Mouse (Mus musculus) limb, embryonic 10.5 days (tissue): ENCODE data around the gene Tm4sf5. TPM values are rescaled to one million over a fixed set of nuclear protein-coding genes. Genes with fewer than 3 reads are reported as not detected.
"Not testable (repeated sequence)": the region's sequence is repeated elsewhere in the genome, so short reads cannot be mapped to it uniquely, and the experiment has no call there.

ENCODE experiments used
- DNase-seq: peaks from one replicate; pipeline ENCODE4 v3.0.0-alpha.2; 2017; ENCODE audit warnings: low spot score
- H3K27ac ChIP-seq: fragments of 300-500 bp; sonication (generic); 2 replicates; pipeline ENCODE4 v1.5.1; 2016; ENCODE audit warnings: mild to moderate bottlenecking
- H3K27me3 ChIP-seq: fragments of 300-500 bp; sonication (generic); 2 replicates; pipeline ENCODE4 v1.6.1; 2016; ENCODE audit warnings: low read depth, mild to moderate bottlenecking; ENCODE audit not compliant: poor library complexity, severe bottlenecking
- H3K36me3 ChIP-seq: fragments of 300-500 bp; sonication (generic); 2 replicates; pipeline ENCODE4 v1.6.1; 2016; ENCODE audit warnings: mild to moderate bottlenecking, moderate library complexity
- H3K4me1 ChIP-seq: fragments of 300-500 bp; sonication (generic); 2 replicates; pipeline ENCODE4 v1.6.1; 2016
- H3K4me3 ChIP-seq: fragments of 300-500 bp; sonication (generic); 2 replicates; pipeline ENCODE4 v1.5.1; 2016; ENCODE audit warnings: mild to moderate bottlenecking, moderate library complexity
- H3K9me3 ChIP-seq: fragments of 300-500 bp; sonication (generic); replicated peaks from 2 replicates; pipeline ENCODE4 v1.6.1; 2016; ENCODE audit warnings: mild to moderate bottlenecking
- WGBS: fragments of 180-500 bp; shearing (Covaris S2); methylation state at CpG from one replicate; pipeline ENCODE4 v1.1.7; 2016; 5-methylcytosine and 5-hydroxymethylcytosine counted together
- polyA plus RNA-seq: library from polyadenylated mRNA; unstranded; fragments of >200 nt; fragmentation: Nextera tagmentation; extraction: Ambion mirVana; gene quantifications from 2 replicates; pipeline ENCODE4 v1.2.1, GENCODE M21; 2016

Tm4sf5 gene
- polyA plus RNA-seq, 1 experiment from 2014 or later: 1.2 TPM

DNA sequence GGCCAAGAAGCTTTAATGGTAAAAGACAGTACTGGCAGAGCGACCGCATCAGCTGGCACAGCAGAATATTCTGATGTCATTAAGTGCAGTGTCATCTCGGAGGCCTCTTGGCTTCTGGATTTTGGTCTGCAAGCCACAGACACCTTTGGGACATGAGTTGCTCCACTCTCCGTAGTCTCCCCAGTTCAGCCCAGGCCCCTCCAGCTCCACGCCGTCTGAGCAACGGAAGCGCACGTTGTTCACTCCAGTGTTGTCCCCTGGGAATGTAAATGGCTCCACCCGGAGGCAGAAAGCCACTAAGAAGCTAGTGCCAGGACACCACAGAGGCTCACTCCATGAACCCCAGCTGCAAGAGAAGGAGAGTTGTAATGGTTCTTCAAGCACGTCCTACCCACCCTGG lies 8.5 kb downstream of the Tm4sf5 start:
- WGBS: 69% methylated on average over 11 of the region's 11 CpGs
- peaks cover 17% of the 10 kb centered on the region for H3K4me1 ChIP-seq
- H3K4me3 ChIP-seq: no peak overlapping the region
- no peak overlapping the region for H3K27ac ChIP-seq
- H3K36me3 ChIP-seq: no peaks in the 10 kb centered on the region
- H3K9me3 ChIP-seq: no peaks in the 10 kb centered on the region
- H3K27me3 ChIP-seq: peaks cover 17% of the 10 kb centered on the region; the same call in 1 of the 2 replicates
- DNase-seq: no peak

DNA sequence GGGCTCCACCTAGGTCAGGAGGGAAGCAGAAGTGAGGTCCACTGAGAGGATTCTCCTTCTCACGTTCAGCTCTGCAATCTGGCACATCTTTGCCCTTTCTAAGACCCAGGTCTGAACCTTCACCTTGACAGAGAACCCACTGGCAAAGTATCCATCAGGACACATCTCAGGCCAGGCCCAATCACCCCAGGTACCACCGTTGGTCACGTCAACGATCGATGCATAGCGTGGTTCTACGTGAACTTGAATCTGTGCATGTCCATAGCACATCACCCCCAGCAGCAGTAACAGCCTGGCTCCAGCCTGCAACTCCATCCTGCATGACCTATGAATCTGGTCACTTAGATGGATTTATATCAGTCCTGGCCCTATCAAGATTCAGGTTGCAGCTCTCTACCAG lies 9.2 kb downstream of the Tm4sf5 start, which contains the start of gene Vmo1:
Gene Vmo1 (minus strand): TSS at position 329 of the 400 bp plus-strand sequence.
- no peak within 1 kb of the TSS for H3K27ac ChIP-seq
- H3K4me1 ChIP-seq: peaks cover 19% of the 10 kb centered on the region
- 92% methylated on average over 7 of the region's 7 CpGs for whole genome bisulfite sequencing
- DNase-seq: no peak
- no peak within 1 kb of the TSS for H3K4me3 ChIP-seq
- no peaks in the 10 kb centered on the region for H3K36me3 ChIP-seq
- no peaks in the 10 kb centered on the region for H3K9me3 ChIP-seq
- peaks cover 15% of the 10 kb centered on the region for H3K27me3 ChIP-seq

DNA sequence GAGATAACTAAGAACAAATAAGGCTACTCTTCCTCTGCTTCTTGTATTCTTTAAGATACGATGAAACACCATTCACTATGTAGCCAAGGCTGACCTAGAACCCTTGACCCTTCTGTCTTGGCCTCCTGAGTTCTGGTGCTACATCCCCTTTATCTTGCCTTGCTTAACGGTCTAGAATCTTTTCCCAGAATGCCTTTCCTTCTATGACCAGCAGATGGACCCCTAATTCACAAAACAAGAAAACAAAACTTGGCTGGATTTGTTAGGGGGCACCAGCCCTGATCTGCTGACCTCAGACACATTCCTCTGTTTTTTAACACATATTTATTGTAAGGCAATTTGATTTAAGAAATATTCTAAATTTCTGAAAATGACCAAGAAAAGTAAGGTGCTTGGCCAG lies 11.3 kb downstream of the Tm4sf5 start:
- Histone ChIP-seq H3K36me3 (no peaks in the 10 kb centered on the region), H3K27me3 (peaks cover 16% of the 10 kb centered on the region), H3K9me3 (no peaks in the 10 kb centered on the region), H3K4me3 (no peak overlapping the region), H3K4me1 (peaks cover 16% of the 10 kb centered on the region), H3K27ac (no peak overlapping the region)
- WGBS: 37% methylated on average over 2 of the region's 2 CpGs
- no peak for DNase-seq

DNA sequence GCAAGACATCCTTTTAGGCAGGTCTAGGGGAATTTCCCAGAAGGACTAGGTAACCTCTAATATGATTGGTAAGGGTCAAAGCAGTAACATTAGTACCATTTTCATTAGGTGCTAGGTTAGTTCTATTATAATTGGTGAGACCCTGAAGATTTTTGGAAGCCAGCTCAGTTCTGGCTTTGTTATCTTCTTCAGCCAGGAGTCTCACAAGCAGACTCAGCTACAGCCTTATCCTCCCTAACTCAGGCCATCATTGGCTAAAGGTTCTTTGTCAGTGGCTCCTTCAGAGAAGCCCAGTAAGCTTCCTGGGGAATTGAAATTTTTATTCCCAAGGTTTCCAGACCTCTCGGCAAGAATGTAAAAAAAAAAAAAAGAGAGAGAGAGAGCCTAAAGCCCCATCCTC lies 13.4 kb downstream of the Tm4sf5 start:
- Histone ChIP-seq H3K4me3 (no peak overlapping the region), H3K27me3 (peaks cover 16% of the 10 kb centered on the region), H3K4me1 (peaks cover 15% of the 10 kb centered on the region), H3K27ac (no peak overlapping the region), H3K9me3 (no peaks in the 10 kb centered on the region), H3K36me3 (no peaks in the 10 kb centered on the region)
- 77% methylated on average over 1 of the region's 1 CpGs for WGBS
- DNase-seq: no peak

DNA sequence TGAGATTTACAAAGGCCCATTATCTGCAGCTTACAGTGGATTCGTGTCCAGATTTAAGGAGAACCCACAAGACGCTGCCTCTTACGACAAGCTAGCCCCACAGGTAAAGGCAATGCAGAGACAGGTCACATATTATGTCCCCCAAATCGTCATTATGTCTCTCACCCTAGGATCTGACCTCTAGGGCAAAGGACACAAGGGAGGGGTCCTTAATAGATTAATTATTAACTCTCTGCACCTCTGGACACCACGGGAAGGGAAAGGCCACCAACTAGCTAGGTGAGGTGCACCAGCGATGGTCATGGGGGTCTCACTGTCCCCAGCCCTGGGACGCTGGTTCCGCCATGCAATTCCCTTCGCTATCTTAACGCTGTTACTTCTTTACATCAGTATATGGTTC lies 13.9 kb downstream of the Tm4sf5 start, which contains the start of gene Gltpd2:
Gene Gltpd2 (plus strand): TSS at position 274 of the 400 bp plus-strand sequence.
- H3K27ac ChIP-seq: peak within 1 kb of the TSS; percentile 82
- no peaks in the 10 kb centered on the region for H3K36me3 ChIP-seq
- WGBS: 81% methylated on average over 10 of the region's 10 CpGs
- peak within 1 kb of the TSS; percentile 51 for H3K4me3 ChIP-seq
- peaks cover 16% of the 10 kb centered on the region for H3K27me3 ChIP-seq
- no peaks in the 10 kb centered on the region for H3K9me3 ChIP-seq
- H3K4me1 ChIP-seq: peaks cover 15% of the 10 kb centered on the region
- DNase-seq: no peak

DNA sequence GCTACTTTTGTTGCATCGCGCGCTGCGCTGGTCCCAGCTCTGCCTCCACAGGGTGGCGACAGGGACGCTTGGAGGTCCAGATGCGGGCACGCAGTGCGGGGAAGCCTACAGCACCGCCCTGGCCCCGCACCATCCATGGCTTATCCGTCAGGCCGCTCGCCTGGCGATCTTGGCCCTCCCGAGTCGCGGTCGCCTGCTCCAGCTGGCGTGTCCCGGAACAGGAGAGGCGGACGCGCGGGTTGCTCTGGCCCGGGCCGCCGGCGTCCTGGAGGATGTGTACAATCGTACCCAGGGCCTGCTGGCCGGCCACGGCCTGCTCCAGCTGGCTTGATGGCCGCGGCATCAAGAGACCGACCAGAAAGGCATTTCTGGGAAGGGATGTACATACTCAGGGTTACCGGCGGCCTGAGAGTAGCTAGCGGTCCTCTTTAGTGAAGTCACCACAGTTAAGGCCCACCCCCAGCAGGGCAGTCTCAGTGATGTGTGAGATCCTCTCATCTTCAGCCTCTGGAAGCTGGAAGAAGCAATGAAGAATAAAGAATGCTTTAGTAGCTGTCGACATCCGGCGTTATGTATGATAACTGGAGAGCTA lies 15.2 kb downstream of the Tm4sf5 start:
- no peaks in the 10 kb centered on the region for H3K36me3 ChIP-seq
- H3K27me3 ChIP-seq: peaks cover 16% of the 10 kb centered on the region
- H3K4me3 ChIP-seq: peak overlapping the region; percentile 51
- peak; percentile 74 for DNase-seq
- H3K4me1 ChIP-seq: peaks cover 15% of the 10 kb centered on the region
- WGBS: 11% methylated on average over 41 of the region's 41 CpGs
- no peaks in the 10 kb centered on the region for H3K9me3 ChIP-seq
- peak overlapping the region; percentile 82 for H3K27ac ChIP-seq

DNA sequence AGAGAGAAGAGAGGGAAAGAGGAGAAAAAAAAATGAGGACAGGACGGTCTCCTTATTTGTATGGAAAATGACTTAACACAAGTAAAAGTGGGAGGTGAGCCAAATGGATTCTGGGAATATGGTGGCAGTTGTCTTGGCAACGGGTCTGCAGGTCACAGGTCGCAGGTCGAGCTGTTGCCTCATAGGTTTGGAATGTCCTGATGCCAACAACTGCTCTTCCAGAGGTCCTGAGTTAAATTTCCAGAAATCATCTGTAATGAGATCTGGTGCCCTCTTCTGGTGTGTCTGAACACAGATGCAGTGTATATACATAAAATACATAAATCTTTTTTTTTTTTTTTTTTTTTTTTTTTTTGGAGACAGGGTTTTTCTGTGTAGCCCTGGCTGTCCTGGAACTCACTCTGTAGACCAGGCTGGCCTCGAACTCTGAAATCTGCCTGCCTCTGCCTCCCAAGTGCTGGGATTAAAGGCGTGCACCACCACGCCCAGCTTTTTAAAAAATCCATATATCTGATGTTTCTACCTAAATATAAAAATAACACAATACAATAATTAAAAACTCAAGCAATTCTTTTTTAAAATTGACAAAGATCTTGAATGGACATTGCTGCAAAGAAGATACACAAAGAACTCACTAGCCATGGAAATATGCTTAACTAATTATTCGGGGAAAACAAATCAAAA lies 18.4 kb downstream of the Tm4sf5 start:
- H3K9me3 ChIP-seq, H3K4me3 ChIP-seq, H3K27ac ChIP-seq: not testable (repeated sequence)
- H3K4me1 ChIP-seq: peaks cover 25% of the 10 kb centered on the region
- H3K27me3 ChIP-seq: peaks cover 16% of the 10 kb centered on the region
- DNase-seq: peak; percentile 45
- peaks cover 27% of the 10 kb centered on the region for H3K36me3 ChIP-seq
- WGBS: 90% methylated on average over 8 of the region's 8 CpGs

DNA sequence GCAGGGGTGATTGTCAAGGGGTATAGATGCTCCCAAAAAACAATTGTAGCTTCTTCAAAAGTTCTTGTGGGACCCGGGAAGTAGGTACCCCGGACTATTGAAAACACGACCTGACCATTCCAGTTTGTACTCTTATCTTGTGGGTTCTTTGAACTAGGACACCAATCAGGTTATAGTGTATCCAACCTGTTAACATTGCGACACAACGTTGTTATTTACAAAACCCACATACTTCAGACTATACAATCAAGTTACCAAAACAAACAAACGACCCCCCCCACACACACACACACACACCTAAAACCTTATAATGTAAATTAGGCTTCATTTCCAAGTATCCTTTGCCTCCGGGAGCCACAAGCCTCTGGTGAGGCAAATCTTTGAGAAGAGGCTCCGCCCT lies 19.7 kb downstream of the Tm4sf5 start:
- H3K27me3 ChIP-seq: peaks cover 9% of the 10 kb centered on the region
- H3K9me3 ChIP-seq: no peaks in the 10 kb centered on the region
- H3K36me3 ChIP-seq: peaks cover 39% of the 10 kb centered on the region
- no peak for DNase-seq
- peak overlapping the region; percentile 61; the same call in 1 of the 2 replicates for H3K27ac ChIP-seq
- 12% methylated on average over 8 of the region's 8 CpGs for WGBS
- H3K4me1 ChIP-seq: peaks cover 17% of the 10 kb centered on the region
- H3K4me3 ChIP-seq: peak overlapping the region; percentile 81

DNA sequence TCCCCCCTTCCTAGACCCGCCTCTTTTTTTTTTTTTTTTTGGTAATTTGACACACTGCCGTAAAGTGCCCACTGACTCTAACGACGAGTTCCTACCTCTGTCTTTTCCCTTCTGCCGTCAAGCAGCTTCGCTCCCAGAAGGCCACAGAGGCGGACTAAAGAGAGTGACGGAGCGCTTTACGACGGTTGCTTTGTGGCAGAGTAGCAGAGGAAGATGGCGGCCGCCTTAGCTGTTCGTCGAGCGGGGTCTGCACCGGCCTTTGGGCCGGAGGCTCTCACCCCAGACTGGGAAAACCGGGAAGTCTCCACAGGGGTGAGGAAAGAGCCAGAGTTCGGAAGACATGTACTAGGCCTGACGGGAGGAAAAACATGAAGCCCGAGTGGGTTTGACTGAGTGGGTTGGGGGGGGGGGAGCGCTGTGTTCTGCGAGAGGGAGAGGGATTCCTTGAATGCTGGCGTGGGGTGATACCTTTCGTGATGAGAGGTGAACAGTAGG lies 20.2 kb downstream of the Tm4sf5 start, which contains the start of gene Psmb6:
Gene Psmb6 (plus strand): TSS at position 184 of the 495 bp plus-strand sequence.
- H3K4me1 ChIP-seq: peaks cover 12% of the 10 kb centered on the region
- peak within 1 kb of the TSS; percentile 81 for H3K4me3 ChIP-seq
- peaks cover 4% of the 10 kb centered on the region; the same call in 1 of the 2 replicates for H3K27me3 ChIP-seq
- peak; percentile 89 for DNase-seq
- peaks cover 40% of the 10 kb centered on the region for H3K36me3 ChIP-seq
- WGBS: under 1% methylated on average over 26 of the region's 26 CpGs
- H3K9me3 ChIP-seq: no peaks in the 10 kb centered on the region
- peak within 1 kb of the TSS; percentile 88 for H3K27ac ChIP-seq

DNA sequence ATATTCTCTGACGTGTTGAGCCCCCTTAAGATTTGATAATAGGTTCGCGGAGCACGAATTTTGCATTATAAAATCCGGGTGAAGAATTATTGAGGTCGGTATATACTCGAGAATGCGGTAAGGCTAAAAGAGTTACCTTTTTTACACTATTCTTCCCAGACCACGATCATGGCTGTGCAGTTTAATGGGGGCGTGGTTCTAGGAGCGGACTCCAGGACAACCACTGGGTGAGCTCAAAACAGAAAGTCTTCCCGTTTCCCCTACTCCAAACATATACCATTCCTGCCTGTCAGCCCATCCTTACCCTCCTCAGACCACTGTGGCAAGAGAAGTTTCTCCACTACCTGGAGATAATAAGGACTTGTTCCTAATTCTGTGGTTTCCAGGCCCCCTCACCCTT lies 20.7 kb downstream of the Tm4sf5 start:
- Histone ChIP-seq H3K27ac (peak overlapping the region; percentile 88), H3K27me3 (0 out of 2 replicates have a peak, but pooled peaks cover 2% of the 10 kb centered on the region), H3K4me1 (peaks cover 10% of the 10 kb centered on the region), H3K36me3 (peaks cover 40% of the 10 kb centered on the region), H3K9me3 (no peaks in the 10 kb centered on the region), H3K4me3 (peak overlapping the region; percentile 81)
- WGBS: 3% methylated on average over 12 of the region's 12 CpGs
- no peak for DNase-seq

DNA sequence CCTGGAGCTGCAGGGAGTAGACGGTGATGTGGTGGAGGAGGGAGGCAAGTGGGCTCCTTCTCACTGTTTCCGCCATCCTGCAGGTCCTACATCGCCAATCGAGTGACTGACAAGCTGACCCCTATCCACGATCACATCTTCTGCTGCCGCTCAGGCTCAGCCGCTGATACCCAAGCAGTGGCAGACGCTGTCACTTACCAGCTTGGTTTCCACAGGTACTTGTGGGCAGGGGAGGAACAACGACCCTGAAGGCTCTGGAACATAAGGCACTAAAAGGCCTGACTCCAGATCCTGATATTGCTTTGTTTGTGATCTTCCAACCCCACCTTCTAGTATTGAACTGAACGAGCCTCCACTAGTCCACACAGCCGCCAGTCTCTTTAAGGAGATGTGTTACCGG lies 21.2 kb downstream of the Tm4sf5 start:
- WGBS: 93% methylated on average over 12 of the region's 12 CpGs
- H3K4me1 ChIP-seq: peaks cover 10% of the 10 kb centered on the region
- no peaks in the 10 kb centered on the region for H3K27me3 ChIP-seq
- H3K36me3 ChIP-seq: peaks cover 40% of the 10 kb centered on the region
- DNase-seq: no peak
- H3K27ac ChIP-seq: no peak overlapping the region; the same call in 1 of the 2 replicates
- H3K4me3 ChIP-seq: peak overlapping the region; percentile 81
- H3K9me3 ChIP-seq: no peaks in the 10 kb centered on the region

DNA sequence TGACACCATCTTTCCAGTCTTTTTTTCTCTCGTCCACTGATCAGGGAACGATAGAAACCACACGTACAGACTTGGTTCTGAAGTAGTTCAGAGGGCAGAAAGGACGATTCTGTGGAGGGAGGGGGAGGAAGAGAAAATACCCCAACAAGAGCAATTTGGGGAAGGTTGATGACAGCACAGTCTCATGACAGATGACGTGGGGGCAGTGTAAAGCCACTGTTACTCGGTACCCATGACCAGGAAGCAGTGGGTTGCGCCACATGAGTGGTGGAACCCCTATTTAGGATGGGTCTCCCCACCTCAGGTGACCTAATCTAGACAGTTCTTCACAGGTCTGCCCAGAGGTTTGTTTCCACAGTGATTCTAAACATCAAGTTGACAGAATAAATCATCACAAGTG lies 23.6 kb downstream of the Tm4sf5 start:
- 84% methylated on average over 7 of the region's 7 CpGs for WGBS
- H3K9me3 ChIP-seq: no peaks in the 10 kb centered on the region
- peaks cover 40% of the 10 kb centered on the region for H3K36me3 ChIP-seq
- no peaks in the 10 kb centered on the region for H3K27me3 ChIP-seq
- no peak overlapping the region for H3K4me3 ChIP-seq
- H3K4me1 ChIP-seq: peaks cover 10% of the 10 kb centered on the region
- DNase-seq: no peak
- no peak overlapping the region for H3K27ac ChIP-seq

DNA sequence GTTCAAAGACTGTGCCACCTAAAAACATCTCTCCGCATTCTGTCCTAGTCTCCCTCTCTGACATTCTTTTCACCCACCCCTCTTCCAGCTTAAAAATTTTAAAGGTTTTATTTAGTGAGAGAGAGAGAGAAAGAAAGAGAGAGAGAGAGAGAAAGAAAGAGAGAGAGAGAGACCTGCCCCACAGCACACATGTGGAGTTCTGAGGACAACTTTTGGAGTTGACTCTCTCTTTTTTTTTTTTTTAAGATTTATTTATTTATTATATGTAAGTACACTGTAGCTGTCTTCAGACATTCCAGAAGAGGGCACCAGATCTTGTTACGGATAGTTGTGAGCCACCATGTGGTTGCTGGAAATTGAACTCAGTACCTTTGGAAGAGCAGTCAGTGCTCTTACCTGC lies 26.0 kb downstream of the Tm4sf5 start:
- H3K4me3 ChIP-seq, H3K27ac ChIP-seq, H3K27me3 ChIP-seq, H3K9me3 ChIP-seq, DNase-seq: not testable (repeated sequence)
- WGBS: 75% methylated on average over 2 of the region's 2 CpGs
- Histone ChIP-seq H3K4me1 (peaks cover 10% of the 10 kb centered on the region), H3K36me3 (peaks cover 37% of the 10 kb centered on the region)
